Mouse (Mus musculus) thymus, postnatal 36 days (tissue): ENCODE measurements at regions not wholly inside any gene's neighbourhood (a gene's known extent, or its start where the extent isn't known, plus 50 kb on each side); places are given as distances from the start of the nearest gene placed in this dataset.

Experiments used
- DNase-seq, 2 experiments: peaks; one replicate each; pipeline ENCODE4 v3.0.0; 2022; ENCODE audit warnings: mixed read lengths in 2 of 2

GRCm38 (mm10) chr16:95057596-95057995 lies 60.1 kb upstream of the Kcnj6 start:
- no peak for DNase-seq

GRCm38 (mm10) chr16:95064423-95064822 lies 66.9 kb upstream of the Kcnj6 start:
- no peak for DNase-seq

GRCm38 (mm10) chr16:95066687-95067086 lies 69.2 kb upstream of the Kcnj6 start:
- no peak for DNase-seq

- no peak for DNase-seq
Observed at GRCm38 (mm10) chr16:95092471-95093221, 95.1 kb upstream of the Kcnj6 start.

- DNase-seq: no peak
Observed at GRCm38 (mm10) chr16:95093753-95094152, 96.3 kb upstream of the Kcnj6 start.

GRCm38 (mm10) chr16:95100954-95101353 lies 103.5 kb upstream of the Kcnj6 start:
- no peak for DNase-seq

- DNase-seq: no peak
Observed at GRCm38 (mm10) chr16:95117531-95117930, 120.0 kb upstream of the Kcnj6 start.

- DNase-seq: no peak
Observed at GRCm38 (mm10) chr16:95119293-95119692, 121.8 kb upstream of the Kcnj6 start.

- DNase-seq: no peak
Observed at GRCm38 (mm10) chr16:95122048-95122447, 124.5 kb upstream of the Kcnj6 start.

- DNase-seq: no peak
Observed at GRCm38 (mm10) chr16:95127616-95128015, 129.7 kb upstream of the Kcnj15 start.

- DNase-seq: no peak
Observed at GRCm38 (mm10) chr16:95131815-95132214, 125.5 kb upstream of the Kcnj15 start.

- DNase-seq: no peak
Observed at GRCm38 (mm10) chr16:95138809-95139208, 118.5 kb upstream of the Kcnj15 start.

- no peak for DNase-seq
Observed at GRCm38 (mm10) chr16:95141510-95142394, 115.6 kb upstream of the Kcnj15 start.

GRCm38 (mm10) chr16:95150499-95150898 lies 106.9 kb upstream of the Kcnj15 start:
- DNase-seq: no peak

- no peak for DNase-seq
Observed at GRCm38 (mm10) chr16:95151499-95151898, 105.9 kb upstream of the Kcnj15 start.

- no peak for DNase-seq
Observed at GRCm38 (mm10) chr16:95151914-95152313, 105.4 kb upstream of the Kcnj15 start.

- DNase-seq: no peak
Observed at GRCm38 (mm10) chr16:95152742-95153383, 104.5 kb upstream of the Kcnj15 start.

GRCm38 (mm10) chr16:95168349-95168748 lies 89.0 kb upstream of the Kcnj15 start:
- DNase-seq: peak; percentile 16 to 27

GRCm38 (mm10) chr16:95169346-95169745 lies 88.0 kb upstream of the Kcnj15 start:
- no peak for DNase-seq

GRCm38 (mm10) chr16:95180562-95180961 lies 76.8 kb upstream of the Kcnj15 start:
- DNase-seq: no peak

- no peak for DNase-seq
Observed at GRCm38 (mm10) chr16:95185341-95185740, 72.0 kb upstream of the Kcnj15 start.

GRCm38 (mm10) chr16:95189114-95189513 lies 68.2 kb upstream of the Kcnj15 start:
- DNase-seq: peak in 1 of 2 experiments; percentile 24

GRCm38 (mm10) chr16:95194151-95194550 lies 63.2 kb upstream of the Kcnj15 start:
- no peak for DNase-seq
